Mouse (Mus musculus): ENCODE results near the gene S1pr4.

DNA sequence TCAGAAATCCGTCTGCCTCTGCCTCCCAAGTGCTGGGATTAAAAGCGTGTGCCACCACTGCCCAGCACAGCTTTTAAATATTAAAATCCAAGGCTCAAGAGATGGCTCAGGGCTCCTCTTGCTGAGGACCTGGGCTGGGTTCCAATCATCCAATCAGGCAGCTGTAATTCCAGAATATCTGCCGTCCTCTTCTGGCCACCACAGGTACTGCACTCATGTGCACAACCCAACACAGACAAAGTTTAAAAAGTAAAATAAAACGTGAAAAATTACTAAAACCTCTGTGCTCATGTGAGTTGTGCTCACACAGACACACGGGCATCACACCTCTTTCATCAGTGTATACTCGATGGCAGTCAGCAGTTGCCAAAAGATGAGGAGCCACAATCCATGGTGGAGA lies 36.8 kb upstream of the S1pr4 start:
- no peak for TF ChIP-seq POLR2A (IDR thresholded peaks at IDR 0.05; ENCODE audit: low read depth, low read length)
- TF ChIP-seq CTCF (IDR thresholded peaks at IDR 0.05; ENCODE audit: extremely low read depth, insufficient read length, insufficient replicate concordance, low read depth, low read length): peak; percentile 44; the same call in 1 of the 2 replicates
